Mouse (Mus musculus) yolk sac, embryonic 10.5 days (tissue): ENCODE measurements around the gene Fam186a.

Experiments
- DNase-seq: peaks from one replicate; pipeline ENCODE4 v3.0.0-alpha.2; 2017; ENCODE audit warnings: low spot score

The Fam186a gene

GRCm38 (mm10) chr15:99872543-99872942 is 94.3 kb downstream of the Fam186a start:
- DNase-seq = no peak
